Mouse (Mus musculus): ENCODE data around the gene Dand5.

DNA sequence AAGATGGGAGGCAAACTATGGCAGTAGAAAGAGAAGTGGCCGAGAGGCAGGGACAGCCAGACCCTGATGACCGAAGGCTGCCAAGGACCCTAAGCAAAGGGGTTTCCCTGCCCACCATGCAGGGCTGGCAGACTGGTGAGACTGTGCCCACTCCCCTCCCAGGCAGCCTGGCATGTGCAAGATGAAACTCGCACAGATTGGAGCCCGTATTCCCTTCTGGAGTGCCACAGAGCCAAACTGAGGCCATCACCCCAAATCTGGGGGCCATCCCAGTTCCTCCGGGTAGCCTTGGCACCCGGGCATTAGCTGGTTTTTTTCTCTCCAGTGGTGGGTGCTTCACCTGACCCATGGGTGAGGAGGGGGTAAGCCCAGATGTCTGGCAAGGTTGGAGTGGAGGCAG, 24.7 kb downstream of the Dand5 start:
- no peak for TF ChIP-seq GATA1 (IDR thresholded peaks at IDR 0.05; ENCODE audit: borderline replicate concordance, low read length)
- TF ChIP-seq FLI1 (IDR thresholded peaks at IDR 0.05; ENCODE audit: low read length), result no peak
